Mouse (Mus musculus) small intestine, adult 2 months (tissue): ENCODE results near the gene Tlk1.

Experiments used
- CTCF ChIP-seq: fragments of 200-500 bp; IDR thresholded peaks from 2 replicates; pipeline ENCODE4 v1.5.1; 2012; ENCODE audit warnings: low read depth, mild to moderate bottlenecking, control low read depth, inconsistent platforms, low read length, moderate library complexity, mixed read lengths; ENCODE audit not compliant: insufficient replicate concordance, insufficient read length; ENCODE audit errors: extremely low read depth
- POLR2A ChIP-seq: fragments of 200-500 bp; IDR thresholded peaks from 2 replicates; pipeline ENCODE4 v1.6.1; 2012; ENCODE audit warnings: low read depth, mild to moderate bottlenecking, control low read depth, inconsistent platforms, low read length, moderate library complexity

- TF ChIP-seq CTCF (no peak), POLR2A (no peak)
Observed at GRCm38 (mm10) chr2:70838536-70839216, 13.1 kb upstream of the Tlk1 start.
